Mouse (Mus musculus) stomach, embryonic 14.5 days (tissue): ENCODE data around the gene Cyp46a1. TPM values are rescaled to one million over a fixed set of nuclear protein-coding genes. Genes with fewer than 3 reads are reported as not detected.

Experiments
- ATAC-seq: fragments of 200-750 bp; cut with Nextera tagmentation; 2 replicates; pipeline ENCODE4 v1.8.0; 2017; ENCODE audit warnings: low read depth, moderate TSS enrichment; ENCODE audit not compliant: insufficient number of reproducible peaks, insufficient read depth, low FRiP score
- H3K27ac ChIP-seq: fragments of 300-500 bp; sonication (generic); 2 replicates; pipeline ENCODE4 v1.5.1; 2014; ENCODE audit warnings: mild to moderate bottlenecking, low read length, moderate library complexity, mixed read lengths
- H3K27me3 ChIP-seq: fragments of 300-500 bp; sonication (generic); 2 replicates; pipeline ENCODE4 v1.6.1; 2014; ENCODE audit warnings: low read length, control low read depth, mixed read lengths; ENCODE audit not compliant: control insufficient read depth, insufficient read depth
- H3K36me3 ChIP-seq: fragments of 300-500 bp; sonication (generic); 2 replicates; pipeline ENCODE4 v1.6.1; 2014; ENCODE audit warnings: mild to moderate bottlenecking, control low read depth, low read length, moderate library complexity, mixed read lengths; ENCODE audit not compliant: control insufficient read depth, insufficient read depth
- H3K4me1 ChIP-seq: fragments of 300-500 bp; sonication (generic); 2 replicates; pipeline ENCODE4 v1.6.1; 2014; ENCODE audit warnings: low read length, control low read depth, mixed read lengths; ENCODE audit not compliant: control insufficient read depth, insufficient read depth
- H3K4me2 ChIP-seq: fragments of 300-500 bp; sonication (generic); replicated peaks from 2 replicates; pipeline ENCODE4 v1.6.1; 2014; ENCODE audit warnings: low read depth, low read length, control low read depth
- H3K4me3 ChIP-seq: fragments of 300-500 bp; sonication (generic); 2 replicates; pipeline ENCODE4 v1.5.1; 2014; ENCODE audit warnings: low read depth, low read length, control low read depth
- H3K9ac ChIP-seq: fragments of 300-500 bp; sonication (generic); replicated peaks from 2 replicates; pipeline ENCODE4 v1.6.1; 2014; ENCODE audit warnings: low read depth, mild to moderate bottlenecking, control low read depth, low read length, moderate library complexity, mixed read lengths
- H3K9me3 ChIP-seq: fragments of 300-500 bp; sonication (generic); 2 replicates; pipeline ENCODE4 v1.6.1; 2016; ENCODE audit warnings: low read depth, low read length, control low read depth; ENCODE audit not compliant: control insufficient read depth
- WGBS: fragments of 180-500 bp; shearing (Covaris S2); extraction: QIAGEN DNeasy Blood & Tissue Kit; methylation state at CpG from one replicate; pipeline ENCODE4 v1.1.7; 2014; 5-methylcytosine and 5-hydroxymethylcytosine counted together
- polyA plus RNA-seq: library from polyadenylated mRNA; unstranded; fragments of >200 nt; fragmentation: Nextera tagmentation; extraction: Ambion mirVana; gene quantifications from 2 replicates; pipeline ENCODE4 v1.2.1, GENCODE M21; 2014

Gene Cyp46a1
- polyA plus RNA-seq, 1 experiment from 2014 or later = 6.5 TPM

GRCm38 (mm10) chr12:108333481-108333882, 699 bp upstream of the Cyp46a1 start:
- Histone ChIP-seq H3K4me1 (0 out of 2 replicates have a peak, but pooled peaks cover 13% of the 10 kb centered on the region), H3K27me3 (peaks cover 7% of the 10 kb centered on the region), H3K27ac (peak overlapping the region; percentile 72; the same call in 1 of the 2 replicates), H3K4me2 (peak overlapping the region; percentile 86), H3K4me3 (peak overlapping the region; percentile 63), H3K9me3 (no peaks in the 10 kb centered on the region), H3K9ac (no peak overlapping the region; the same call in 1 of the 2 replicates), H3K36me3 (no peaks in the 10 kb centered on the region)
- WGBS = 1% methylated on average over 22 of the region's 22 CpGs
- ATAC-seq = peak; percentile 12; the same call in 1 of the 2 replicates

GRCm38 (mm10) chr12:108334529-108334928, 348 bp downstream of the Cyp46a1 start:
- Histone ChIP-seq H3K9ac (peak overlapping the region; percentile 18; the same call in 1 of the 2 replicates), H3K4me2 (peak overlapping the region; percentile 90), H3K27me3 (no peaks in the 10 kb centered on the region), H3K27ac (no peak overlapping the region), H3K4me1 (0 out of 2 replicates have a peak, but pooled peaks cover 19% of the 10 kb centered on the region), H3K36me3 (no peaks in the 10 kb centered on the region), H3K9me3 (no peaks in the 10 kb centered on the region), H3K4me3 (peak overlapping the region; percentile 63)
- WGBS = 2% methylated on average over 32 of the region's 32 CpGs
- ATAC-seq = no peak; the same call in 1 of the 2 replicates

GRCm38 (mm10) chr12:108338572-108339190, 4.5 kb downstream of the Cyp46a1 start:
- no peak overlapping the region for H3K27ac ChIP-seq
- 0 out of 2 replicates have a peak, but pooled peaks cover 11% of the 10 kb centered on the region for H3K4me1 ChIP-seq
- no peak overlapping the region for H3K4me3 ChIP-seq
- no peaks in the 10 kb centered on the region for H3K9me3 ChIP-seq
- ATAC-seq = no peak
- no peak overlapping the region for H3K4me2 ChIP-seq
- no peaks in the 10 kb centered on the region for H3K27me3 ChIP-seq
- 20% methylated on average over 14 of the region's 14 CpGs for WGBS
- H3K36me3 ChIP-seq = no peaks in the 10 kb centered on the region
- H3K9ac ChIP-seq = no peak overlapping the region

GRCm38 (mm10) chr12:108348151-108348550, 14.0 kb downstream of the Cyp46a1 start:
- Histone ChIP-seq H3K9ac (no peak overlapping the region), H3K4me1 (peaks cover 8% of the 10 kb centered on the region; the same call in 1 of the 2 replicates), H3K9me3 (no peaks in the 10 kb centered on the region), H3K4me3 (no peak overlapping the region), H3K27ac (no peak overlapping the region), H3K4me2 (no peak overlapping the region), H3K27me3 (peaks cover 19% of the 10 kb centered on the region; the same call in 1 of the 2 replicates), H3K36me3 (no peaks in the 10 kb centered on the region)
- ATAC-seq = no peak
- WGBS = 84% methylated on average over 8 of the region's 8 CpGs

- H3K4me3 ChIP-seq = no peak overlapping the region
- no peaks in the 10 kb centered on the region for H3K36me3 ChIP-seq
- ATAC-seq = no peak
- peaks cover 8% of the 10 kb centered on the region; the same call in 1 of the 2 replicates for H3K4me1 ChIP-seq
- 65% methylated on average over 5 of the region's 5 CpGs for WGBS
- H3K27ac ChIP-seq = no peak overlapping the region
- no peak overlapping the region for H3K9ac ChIP-seq
- peaks cover 25% of the 10 kb centered on the region; the same call in 1 of the 2 replicates for H3K27me3 ChIP-seq
- no peak overlapping the region for H3K4me2 ChIP-seq
- H3K9me3 ChIP-seq = no peaks in the 10 kb centered on the region
Observed at GRCm38 (mm10) chr12:108349026-108349425, 14.8 kb downstream of the Cyp46a1 start.

GRCm38 (mm10) chr12:108350931-108351330, 16.8 kb downstream of the Cyp46a1 start:
- Histone ChIP-seq H3K4me2 (no peak overlapping the region), H3K9ac (no peak overlapping the region), H3K4me3 (no peak overlapping the region), H3K9me3 (no peaks in the 10 kb centered on the region), H3K36me3 (no peaks in the 10 kb centered on the region), H3K27ac (no peak overlapping the region), H3K27me3 (peaks cover 25% of the 10 kb centered on the region; the same call in 1 of the 2 replicates), H3K4me1 (peaks cover 8% of the 10 kb centered on the region; the same call in 1 of the 2 replicates)
- WGBS = 83% methylated on average over 10 of the region's 10 CpGs
- ATAC-seq = no peak

GRCm38 (mm10) chr12:108352371-108353136, 18.4 kb downstream of the Cyp46a1 start:
- Histone ChIP-seq H3K9ac (no peak overlapping the region; the same call in 1 of the 2 replicates), H3K4me1 (peaks cover 8% of the 10 kb centered on the region; the same call in 1 of the 2 replicates), H3K4me3 (peak overlapping the region; percentile 11; the same call in 1 of the 2 replicates), H3K36me3 (no peaks in the 10 kb centered on the region), H3K9me3 (no peaks in the 10 kb centered on the region), H3K27me3 (peaks cover 25% of the 10 kb centered on the region; the same call in 1 of the 2 replicates), H3K4me2 (peak overlapping the region; percentile 47), H3K27ac (no peak overlapping the region)
- no peak for ATAC-seq
- 9% methylated on average over 35 of the region's 35 CpGs for WGBS

- ATAC-seq = no peak
- peaks cover 8% of the 10 kb centered on the region; the same call in 1 of the 2 replicates for H3K4me1 ChIP-seq
- no peak overlapping the region for H3K9ac ChIP-seq
- 69% methylated on average over 2 of the region's 2 CpGs for WGBS
- no peak overlapping the region for H3K4me3 ChIP-seq
- H3K9me3 ChIP-seq = no peaks in the 10 kb centered on the region
- no peak overlapping the region for H3K4me2 ChIP-seq
- H3K27me3 ChIP-seq = peaks cover 25% of the 10 kb centered on the region; the same call in 1 of the 2 replicates
- H3K27ac ChIP-seq = no peak overlapping the region
- no peaks in the 10 kb centered on the region for H3K36me3 ChIP-seq
Observed at GRCm38 (mm10) chr12:108354284-108354683, 20.1 kb downstream of the Cyp46a1 start.
